Mouse (Mus musculus) G1E-ER4 (cell line): Measurements from ENCODE around the gene Arsb. TPM values are rescaled to one million over a fixed set of nuclear protein-coding genes. Genes with fewer than 3 reads are reported as not detected.

Source experiments
- GATA1 ChIP-seq: IDR thresholded peaks from one replicate; pipeline ENCODE4 v1.8.0; 2012; ENCODE audit warnings: low read length, inconsistent platforms
- polyA plus RNA-seq: library from polyadenylated mRNA; stranded (reverse); fragments of >175 nt; gene quantifications from 2 replicates; pipeline ENCODE4 v1.2.3, GENCODE M21; 2012

Gene Arsb
- polyA plus RNA-seq, 1 experiment = not detected

GRCm38 (mm10) chr13:93822001-93822400 is 50.6 kb downstream of the Arsb start:
- TF ChIP-seq GATA1 = no peak

- TF ChIP-seq GATA1 = no peak
These were observed 54.5 kb downstream of the Arsb start for GRCm38 (mm10) chr13:93825792-93826558.

- no peak for TF ChIP-seq GATA1
These were observed 56.3 kb downstream of the Arsb start for GRCm38 (mm10) chr13:93827745-93828144.

GRCm38 (mm10) chr13:93829565-93830293 is 58.3 kb downstream of the Arsb start:
- TF ChIP-seq GATA1 = no peak

- no peak for TF ChIP-seq GATA1
These were observed 58.8 kb downstream of the Arsb start for GRCm38 (mm10) chr13:93830294-93830645.

- TF ChIP-seq GATA1 = no peak
These were observed 66.2 kb downstream of the Arsb start for GRCm38 (mm10) chr13:93837481-93838225.

- TF ChIP-seq GATA1 = no peak
These were observed 67.2 kb downstream of the Arsb start for GRCm38 (mm10) chr13:93838431-93839136.

- TF ChIP-seq GATA1 = no peak
These were observed 67.8 kb downstream of the Arsb start for GRCm38 (mm10) chr13:93839137-93839630.

- TF ChIP-seq GATA1 = no peak
These were observed 68.3 kb downstream of the Arsb start for GRCm38 (mm10) chr13:93839721-93840120.

- no peak for TF ChIP-seq GATA1
These were observed 68.7 kb downstream of the Arsb start for GRCm38 (mm10) chr13:93840146-93840545.

- no peak for TF ChIP-seq GATA1
These were observed 75.5 kb downstream of the Arsb start for GRCm38 (mm10) chr13:93846831-93847518.

- no peak for TF ChIP-seq GATA1
These were observed 76.2 kb downstream of the Arsb start for GRCm38 (mm10) chr13:93847614-93848013.

GRCm38 (mm10) chr13:93848615-93849014 is 77.2 kb downstream of the Arsb start:
- no peak for TF ChIP-seq GATA1

- TF ChIP-seq GATA1 = no peak
These were observed 78.4 kb downstream of the Arsb start for GRCm38 (mm10) chr13:93849751-93850355.
